Mouse (Mus musculus): Measurements from ENCODE around the gene Cdh9. TPM values are rescaled to one million over a fixed set of nuclear protein-coding genes. Genes with fewer than 3 reads are reported as not detected.

Gene Cdh9
- polyA plus RNA-seq, 1 experiment from 2014 or later = not detected

DNA sequence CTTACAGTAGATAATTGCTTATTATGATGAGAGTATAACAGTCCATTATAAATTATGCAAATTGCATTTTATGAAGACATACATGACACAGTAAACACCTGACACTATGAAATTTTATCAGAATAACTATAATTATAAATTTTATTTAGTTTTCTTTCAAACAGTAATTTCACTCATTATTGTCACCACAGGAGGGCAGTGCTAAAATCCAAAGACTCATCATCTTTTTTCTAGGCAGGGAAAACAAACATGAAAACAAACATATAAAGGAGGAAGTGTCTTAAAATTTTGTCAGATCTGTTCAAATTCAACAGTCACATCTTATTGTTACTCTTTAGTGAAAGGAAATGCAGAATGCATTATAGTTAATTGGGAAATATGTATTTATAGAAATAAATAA lies 72.7 kb downstream of the Cdh9 start:
- no peak for ATAC-seq (ENCODE audit: low read depth)
- no peak overlapping the region for H3K4me3 ChIP-seq (ENCODE audit: low read depth, low read length)
- no peaks in the 10 kb centered on the region for H3K36me3 ChIP-seq (ENCODE audit: control insufficient read depth, insufficient read depth)
- H3K4me1 ChIP-seq (ENCODE audit: control insufficient read depth, low read depth, low read length) = no peaks in the 10 kb centered on the region
- H3K27me3 ChIP-seq (ENCODE audit: control insufficient read depth, insufficient read depth, low read depth, low read length) = no peaks in the 10 kb centered on the region
- no peaks in the 10 kb centered on the region for H3K9me3 ChIP-seq (replicated peaks; ENCODE audit: control insufficient read depth, low read length)
- H3K9ac ChIP-seq (ENCODE audit: low read depth, low read length) = no peak overlapping the region
- no peak overlapping the region for H3K27ac ChIP-seq (ENCODE audit: low read length)
- no peak overlapping the region for H3K4me2 ChIP-seq (ENCODE audit: low read depth, low read length)

GRCm38 (mm10) chr15:16810787-16811186 lies 82.2 kb downstream of the Cdh9 start:
- no peaks in the 10 kb centered on the region for H3K4me1 ChIP-seq (ENCODE audit: control insufficient read depth, low read depth, low read length)
- ATAC-seq (ENCODE audit: low read depth) = no peak
- no peaks in the 10 kb centered on the region for H3K36me3 ChIP-seq (ENCODE audit: control insufficient read depth, insufficient read depth)
- no peak overlapping the region for H3K9ac ChIP-seq (ENCODE audit: low read depth, low read length)
- H3K27ac ChIP-seq (ENCODE audit: low read length) = no peak overlapping the region
- WGBS (ENCODE audit: insufficient replicate concordance) = 38% methylated on average over 3 of the region's 3 CpGs
- no peak overlapping the region for H3K4me3 ChIP-seq (ENCODE audit: low read depth, low read length)
- no peak overlapping the region for H3K4me2 ChIP-seq (ENCODE audit: low read depth, low read length)
- H3K27me3 ChIP-seq (ENCODE audit: control insufficient read depth, insufficient read depth, low read depth, low read length) = no peaks in the 10 kb centered on the region
- no peaks in the 10 kb centered on the region for H3K9me3 ChIP-seq (replicated peaks; ENCODE audit: control insufficient read depth, low read length)

DNA sequence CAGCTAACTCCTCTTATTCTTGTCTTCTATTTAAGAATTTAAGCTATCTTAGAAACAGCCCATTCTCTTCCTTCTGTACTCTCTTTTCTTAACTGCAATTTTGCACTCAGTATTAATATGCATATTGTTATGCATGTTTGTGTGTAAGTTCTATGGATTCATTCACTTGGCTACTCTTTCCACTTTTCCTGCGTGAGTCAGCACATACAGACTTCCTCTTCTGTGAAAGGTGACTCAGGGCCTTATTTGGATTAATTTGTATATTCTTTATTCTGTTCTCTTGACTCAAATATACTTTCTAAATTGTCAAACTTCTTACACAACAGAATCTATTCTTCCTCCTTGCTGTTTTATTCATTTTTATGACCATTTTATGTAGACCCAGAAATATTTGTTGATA lies 85.5 kb downstream of the Cdh9 start:
- Histone ChIP-seq H3K4me2 (ENCODE audit: low read depth, low read length) (no peak overlapping the region), H3K4me1 (ENCODE audit: control insufficient read depth, low read depth, low read length) (no peaks in the 10 kb centered on the region), H3K27me3 (ENCODE audit: control insufficient read depth, insufficient read depth, low read depth, low read length) (no peaks in the 10 kb centered on the region), H3K9me3 (replicated peaks; ENCODE audit: control insufficient read depth, low read length) (no peaks in the 10 kb centered on the region), H3K36me3 (ENCODE audit: control insufficient read depth, insufficient read depth) (no peaks in the 10 kb centered on the region), H3K9ac (ENCODE audit: low read depth, low read length) (no peak overlapping the region), H3K27ac (ENCODE audit: low read length) (no peak overlapping the region), H3K4me3 (ENCODE audit: low read depth, low read length) (no peak overlapping the region)
- no peak for ATAC-seq (ENCODE audit: low read depth)
- 53% methylated on average over 1 of the region's 1 CpGs for WGBS (ENCODE audit: insufficient replicate concordance)

- H3K4me3 ChIP-seq (ENCODE audit: low read depth, low read length) = no peak overlapping the region
- WGBS (ENCODE audit: insufficient replicate concordance) = 56% methylated on average over 1 of the region's 1 CpGs
- no peaks in the 10 kb centered on the region for H3K4me1 ChIP-seq (ENCODE audit: control insufficient read depth, low read depth, low read length)
- no peaks in the 10 kb centered on the region for H3K36me3 ChIP-seq (ENCODE audit: control insufficient read depth, insufficient read depth)
- H3K9me3 ChIP-seq (replicated peaks; ENCODE audit: control insufficient read depth, low read length) = no peaks in the 10 kb centered on the region
- H3K27me3 ChIP-seq (ENCODE audit: control insufficient read depth, insufficient read depth, low read depth, low read length) = no peaks in the 10 kb centered on the region
- no peak overlapping the region for H3K4me2 ChIP-seq (ENCODE audit: low read depth, low read length)
- H3K27ac ChIP-seq (ENCODE audit: low read length) = no peak overlapping the region
- no peak for ATAC-seq (ENCODE audit: low read depth)
- H3K9ac ChIP-seq (ENCODE audit: low read depth, low read length) = no peak overlapping the region
These were observed 106.2 kb downstream of the Cdh9 start for GRCm38 (mm10) chr15:16834761-16835160.

GRCm38 (mm10) chr15:16882542-16882941 lies 154.0 kb downstream of the Cdh9 start:
- Histone ChIP-seq H3K4me2 (ENCODE audit: low read depth, low read length) (no peak overlapping the region), H3K4me1 (ENCODE audit: control insufficient read depth, low read depth, low read length) (no peaks in the 10 kb centered on the region), H3K9me3 (replicated peaks; ENCODE audit: control insufficient read depth, low read length) (no peaks in the 10 kb centered on the region), H3K36me3 (ENCODE audit: control insufficient read depth, insufficient read depth) (no peaks in the 10 kb centered on the region), H3K27ac (ENCODE audit: low read length) (no peak overlapping the region), H3K9ac (ENCODE audit: low read depth, low read length) (no peak overlapping the region), H3K27me3 (ENCODE audit: control insufficient read depth, insufficient read depth, low read depth, low read length) (no peaks in the 10 kb centered on the region), H3K4me3 (ENCODE audit: low read depth, low read length) (no peak overlapping the region)
- no peak for ATAC-seq (ENCODE audit: low read depth)
- 48% methylated on average over 3 of the region's 3 CpGs for WGBS (ENCODE audit: insufficient replicate concordance)

DNA sequence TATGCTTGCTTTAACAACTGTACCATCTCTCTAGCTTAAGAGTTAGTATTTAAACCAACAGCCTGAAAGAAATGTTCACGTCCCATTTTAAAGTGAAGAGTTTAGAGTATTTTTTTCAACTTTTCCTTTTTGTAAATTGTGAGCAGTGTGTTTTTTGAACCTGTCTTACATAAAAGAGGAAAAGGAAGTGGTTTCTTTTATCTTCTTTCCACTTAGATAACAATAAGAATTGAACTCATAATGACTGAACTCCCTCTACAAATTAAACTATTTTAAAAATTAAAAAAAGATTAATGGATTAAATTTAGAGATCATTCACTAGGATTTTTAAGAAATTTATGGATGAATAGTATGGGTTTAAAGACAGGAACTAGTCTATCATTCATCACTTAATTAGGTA lies 168.1 kb downstream of the Cdh9 start:
- Histone ChIP-seq H3K9ac (ENCODE audit: low read depth, low read length) (no peak overlapping the region), H3K4me3 (ENCODE audit: low read depth, low read length) (no peak overlapping the region), H3K27me3 (ENCODE audit: control insufficient read depth, insufficient read depth, low read depth, low read length) (no peaks in the 10 kb centered on the region), H3K9me3 (replicated peaks; ENCODE audit: control insufficient read depth, low read length) (no peaks in the 10 kb centered on the region), H3K4me1 (ENCODE audit: control insufficient read depth, low read depth, low read length) (no peaks in the 10 kb centered on the region), H3K27ac (ENCODE audit: low read length) (no peak overlapping the region), H3K4me2 (ENCODE audit: low read depth, low read length) (no peak overlapping the region), H3K36me3 (ENCODE audit: control insufficient read depth, insufficient read depth) (no peaks in the 10 kb centered on the region)
- 39% methylated on average over 1 of the region's 1 CpGs for WGBS (ENCODE audit: insufficient replicate concordance)
- ATAC-seq (ENCODE audit: low read depth) = no peak
